Mouse (Mus musculus) cerebellum, adult 2 months (tissue): ENCODE measurements around the gene Ooep.

Experiments used
- CTCF ChIP-seq: fragments of 200-500 bp; IDR thresholded peaks from 2 replicates; pipeline ENCODE4 v1.5.1; 2011; ENCODE audit warnings: low read depth, mild to moderate bottlenecking, control low read depth, low read length, moderate library complexity, borderline replicate concordance; ENCODE audit not compliant: insufficient read depth
- POLR2A ChIP-seq: fragments of 200-500 bp; IDR thresholded peaks from 2 replicates; pipeline ENCODE4 v1.6.1; 2011; ENCODE audit warnings: low read length, control low read depth, borderline replicate concordance; ENCODE audit not compliant: insufficient read depth

GRCm38 (mm10) chr9:78369349-78369748 lies 9.2 kb downstream of the Ooep start:
- TF ChIP-seq POLR2A (no peak), CTCF (no peak)
